Mouse (Mus musculus): ENCODE results near the gene Gm45785.

The Gm45785 gene

GRCm38 (mm10) chr7:140855860-140856784 is at the start of gene Gm45785:
Gene Gm45785, minus strand, starts transcription at chr7:140856331.
- Histone ChIP-seq H3K36me3 (ENCODE audit: insufficient read depth, low read length) (peaks cover 76% of the 10 kb centered on the region), H3K4me3 (replicated peaks; ENCODE audit: low read length) (peak within 1 kb of the TSS; percentile 90), H3K9me3 (ENCODE audit: low read length) (no peaks in the 10 kb centered on the region), H3K4me1 (replicated peaks; ENCODE audit: low read depth, low read length) (peaks cover 79% of the 10 kb centered on the region), H3K27me3 (ENCODE audit: insufficient read depth, low read length) (no peaks in the 10 kb centered on the region)
- TF ChIP-seq POU5F1 (IDR thresholded peaks at IDR 0.05; ENCODE audit: borderline replicate concordance, low read length) (no peak), NANOG (IDR thresholded peaks at IDR 0.05; ENCODE audit: borderline replicate concordance, low read length) (no peak), CTCF (conservative IDR thresholded peaks at IDR 0.05; ENCODE audit: low read length) (no peak)

GRCm38 (mm10) chr7:140905642-140906081 is 49.5 kb upstream of the Gm45785 start:
- Histone ChIP-seq H3K4me3 (replicated peaks; ENCODE audit: low read length) (no peak overlapping the region), H3K36me3 (ENCODE audit: insufficient read depth, low read length) (no peaks in the 10 kb centered on the region; the same call in 1 of the 2 replicates), H3K4me1 (replicated peaks; ENCODE audit: low read depth, low read length) (peaks cover 90% of the 10 kb centered on the region), H3K27me3 (ENCODE audit: insufficient read depth, low read length) (no peaks in the 10 kb centered on the region), H3K9me3 (ENCODE audit: low read length) (no peaks in the 10 kb centered on the region)
- TF ChIP-seq CTCF (conservative IDR thresholded peaks at IDR 0.05; ENCODE audit: low read length) = no peak
- no peak for TF ChIP-seq POU5F1 (IDR thresholded peaks at IDR 0.05; ENCODE audit: borderline replicate concordance, low read length)
- no peak for TF ChIP-seq NANOG (IDR thresholded peaks at IDR 0.05; ENCODE audit: borderline replicate concordance, low read length)

- Histone ChIP-seq H3K4me3 (replicated peaks; ENCODE audit: low read length) (0 out of 2 replicates have a peak overlapping the region, but pooled peaks have one; percentile 1), H3K9me3 (ENCODE audit: low read length) (no peaks in the 10 kb centered on the region), H3K4me1 (replicated peaks; ENCODE audit: low read depth, low read length) (peaks cover 86% of the 10 kb centered on the region), H3K27me3 (ENCODE audit: insufficient read depth, low read length) (no peaks in the 10 kb centered on the region), H3K36me3 (ENCODE audit: insufficient read depth, low read length) (peaks cover 14% of the 10 kb centered on the region)
- TF ChIP-seq NANOG (IDR thresholded peaks at IDR 0.05; ENCODE audit: borderline replicate concordance, low read length) (no peak), CTCF (conservative IDR thresholded peaks at IDR 0.05; ENCODE audit: low read length) (peak; percentile 96), POU5F1 (IDR thresholded peaks at IDR 0.05; ENCODE audit: borderline replicate concordance, low read length) (no peak)
Measured at GRCm38 (mm10) chr7:140903212-140903611, 47.1 kb upstream of the Gm45785 start.

GRCm38 (mm10) chr7:140902036-140902875 is 46.1 kb upstream of the Gm45785 start:
- no peaks in the 10 kb centered on the region for H3K9me3 ChIP-seq (ENCODE audit: low read length)

GRCm38 (mm10) chr7:140900220-140900619 is 44.1 kb upstream of the Gm45785 start, which contains the start of gene Cox8b:
Gene Cox8b, minus strand, starts transcription at chr7:140900446.
- H3K4me3 ChIP-seq (replicated peaks; ENCODE audit: low read length) = 0 out of 2 replicates have a peak within 1 kb of the TSS, but pooled peaks have one; percentile 32

More at GRCm38 (mm10) chr7:140902036-140902875, 46.1 kb upstream of the Gm45785 start:
- H3K4me3 ChIP-seq (replicated peaks; ENCODE audit: low read length) = no peak overlapping the region
- H3K27me3 ChIP-seq (ENCODE audit: insufficient read depth, low read length) = no peaks in the 10 kb centered on the region
- TF ChIP-seq NANOG (IDR thresholded peaks at IDR 0.05; ENCODE audit: borderline replicate concordance, low read length) (no peak), CTCF (conservative IDR thresholded peaks at IDR 0.05; ENCODE audit: low read length) (no peak), POU5F1 (IDR thresholded peaks at IDR 0.05; ENCODE audit: borderline replicate concordance, low read length) (no peak)
- H3K36me3 ChIP-seq (ENCODE audit: insufficient read depth, low read length) = peaks cover 24% of the 10 kb centered on the region
- H3K4me1 ChIP-seq (replicated peaks; ENCODE audit: low read depth, low read length) = peaks cover 84% of the 10 kb centered on the region

GRCm38 (mm10) chr7:140899121-140899520 is 43.0 kb upstream of the Gm45785 start:
- Histone ChIP-seq H3K36me3 (ENCODE audit: insufficient read depth, low read length) (peaks cover 52% of the 10 kb centered on the region), H3K27me3 (ENCODE audit: insufficient read depth, low read length) (no peaks in the 10 kb centered on the region), H3K9me3 (ENCODE audit: low read length) (no peaks in the 10 kb centered on the region), H3K4me3 (replicated peaks; ENCODE audit: low read length) (no peak overlapping the region), H3K4me1 (replicated peaks; ENCODE audit: low read depth, low read length) (peaks cover 60% of the 10 kb centered on the region)
- TF ChIP-seq NANOG (IDR thresholded peaks at IDR 0.05; ENCODE audit: borderline replicate concordance, low read length) (no peak), CTCF (conservative IDR thresholded peaks at IDR 0.05; ENCODE audit: low read length) (no peak)

More at GRCm38 (mm10) chr7:140900220-140900619, 44.1 kb upstream of the Gm45785 start, which contains the start of gene Cox8b:
- Histone ChIP-seq H3K27me3 (ENCODE audit: insufficient read depth, low read length) (no peaks in the 10 kb centered on the region), H3K4me1 (replicated peaks; ENCODE audit: low read depth, low read length) (peaks cover 69% of the 10 kb centered on the region), H3K36me3 (ENCODE audit: insufficient read depth, low read length) (peaks cover 42% of the 10 kb centered on the region), H3K9me3 (ENCODE audit: low read length) (no peaks in the 10 kb centered on the region)
- TF ChIP-seq NANOG (IDR thresholded peaks at IDR 0.05; ENCODE audit: borderline replicate concordance, low read length) (no peak), CTCF (conservative IDR thresholded peaks at IDR 0.05; ENCODE audit: low read length) (no peak), POU5F1 (IDR thresholded peaks at IDR 0.05; ENCODE audit: borderline replicate concordance, low read length) (no peak)

DNA sequence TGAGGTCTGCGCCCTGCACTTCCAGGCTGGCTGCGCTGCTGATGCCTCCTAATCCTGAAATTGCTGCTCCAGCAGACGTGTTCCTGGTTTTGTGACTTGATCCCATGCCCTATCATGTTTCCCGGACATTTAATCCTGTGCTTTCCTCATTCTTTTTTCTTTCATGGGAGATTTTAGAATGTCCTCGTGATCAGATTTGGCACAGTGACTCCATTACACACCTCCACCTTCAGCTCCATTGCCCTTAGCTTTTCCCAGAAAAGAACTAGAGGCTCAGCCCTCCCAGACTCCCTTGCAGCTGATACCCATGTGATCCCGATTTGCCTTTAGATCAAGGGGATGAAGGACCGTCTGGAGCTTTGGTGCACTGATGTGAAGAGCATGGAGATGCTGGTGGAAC is 41.7 kb upstream of the Gm45785 start:
- TF ChIP-seq POU5F1 (IDR thresholded peaks at IDR 0.05; ENCODE audit: borderline replicate concordance, low read length) (no peak), CTCF (conservative IDR thresholded peaks at IDR 0.05; ENCODE audit: low read length) (no peak), NANOG (IDR thresholded peaks at IDR 0.05; ENCODE audit: borderline replicate concordance, low read length) (no peak)
- Histone ChIP-seq H3K27me3 (ENCODE audit: insufficient read depth, low read length) (no peaks in the 10 kb centered on the region), H3K36me3 (ENCODE audit: insufficient read depth, low read length) (peaks cover 63% of the 10 kb centered on the region), H3K9me3 (ENCODE audit: low read length) (no peaks in the 10 kb centered on the region), H3K4me1 (replicated peaks; ENCODE audit: low read depth, low read length) (peaks cover 48% of the 10 kb centered on the region), H3K4me3 (replicated peaks; ENCODE audit: low read length) (no peak overlapping the region)

GRCm38 (mm10) chr7:140894611-140895010 is 38.5 kb upstream of the Gm45785 start:
- Histone ChIP-seq H3K36me3 (ENCODE audit: insufficient read depth, low read length) (peaks cover 87% of the 10 kb centered on the region), H3K9me3 (ENCODE audit: low read length) (no peaks in the 10 kb centered on the region), H3K27me3 (ENCODE audit: insufficient read depth, low read length) (no peaks in the 10 kb centered on the region), H3K4me1 (replicated peaks; ENCODE audit: low read depth, low read length) (peaks cover 31% of the 10 kb centered on the region), H3K4me3 (replicated peaks; ENCODE audit: low read length) (no peak overlapping the region)
- TF ChIP-seq CTCF (conservative IDR thresholded peaks at IDR 0.05; ENCODE audit: low read length) (no peak), NANOG (IDR thresholded peaks at IDR 0.05; ENCODE audit: borderline replicate concordance, low read length) (no peak), POU5F1 (IDR thresholded peaks at IDR 0.05; ENCODE audit: borderline replicate concordance, low read length) (no peak)

Data from E14TG2a.4 (cell line).